Mouse (Mus musculus): ENCODE results near the gene Zfc3h1. TPM values are rescaled to one million over a fixed set of nuclear protein-coding genes. Genes with fewer than 3 reads are reported as not detected.

Zfc3h1 gene
- polyA plus RNA-seq (2015; fragmentation: Illumina TruSeq; extraction: RNeasy Lipid Tissue Mini Kit (QIAGEN cat#74804); ENCODE audit: insufficient read depth, low replicate concordance), result 232 TPM

DNA sequence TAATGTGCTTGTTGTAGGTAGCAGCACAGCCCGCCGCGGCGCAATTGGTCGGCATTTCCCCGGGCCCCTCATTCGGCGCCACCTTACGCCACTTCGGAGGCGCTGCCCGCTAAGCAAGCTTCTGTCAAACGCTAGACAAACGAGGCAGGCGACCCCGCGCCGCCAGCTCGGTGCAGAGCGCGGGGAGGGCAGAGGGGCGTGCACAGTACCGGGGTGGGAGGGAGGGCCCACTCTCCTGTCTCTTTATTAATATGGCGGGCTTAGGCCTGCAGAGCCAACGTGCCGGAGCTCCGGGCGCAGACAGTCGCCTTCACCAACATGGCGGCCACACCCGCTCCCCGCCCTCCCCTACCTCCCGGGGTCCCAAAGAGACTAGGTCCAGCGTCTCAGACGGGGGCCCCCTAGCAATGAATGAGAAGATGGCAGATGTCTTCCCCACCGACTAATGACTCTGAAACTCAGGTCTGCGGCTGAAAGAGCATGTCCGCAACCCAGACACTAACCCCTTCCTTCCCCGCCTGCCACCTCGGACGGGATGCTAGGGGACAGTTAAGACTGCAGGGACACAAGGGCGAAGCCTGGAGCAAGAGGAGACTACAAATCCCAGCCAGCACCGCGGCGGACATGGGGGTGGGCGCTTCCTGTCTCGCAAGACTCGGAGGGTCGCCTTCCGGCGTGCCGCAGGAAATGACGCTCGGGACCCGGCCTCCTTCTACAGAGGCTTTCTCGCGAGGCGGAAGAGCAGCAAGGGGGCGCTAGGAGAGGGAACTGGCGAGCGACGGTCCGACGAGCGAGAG is at the start of gene Zfc3h1, which contains the start of gene Thap2:
Gene Zfc3h1 (plus strand): TSS at position 739 of the 797 bp plus-strand sequence.
Gene Thap2 (minus strand): TSS at position 223 of the 797 bp plus-strand sequence.

DNA sequence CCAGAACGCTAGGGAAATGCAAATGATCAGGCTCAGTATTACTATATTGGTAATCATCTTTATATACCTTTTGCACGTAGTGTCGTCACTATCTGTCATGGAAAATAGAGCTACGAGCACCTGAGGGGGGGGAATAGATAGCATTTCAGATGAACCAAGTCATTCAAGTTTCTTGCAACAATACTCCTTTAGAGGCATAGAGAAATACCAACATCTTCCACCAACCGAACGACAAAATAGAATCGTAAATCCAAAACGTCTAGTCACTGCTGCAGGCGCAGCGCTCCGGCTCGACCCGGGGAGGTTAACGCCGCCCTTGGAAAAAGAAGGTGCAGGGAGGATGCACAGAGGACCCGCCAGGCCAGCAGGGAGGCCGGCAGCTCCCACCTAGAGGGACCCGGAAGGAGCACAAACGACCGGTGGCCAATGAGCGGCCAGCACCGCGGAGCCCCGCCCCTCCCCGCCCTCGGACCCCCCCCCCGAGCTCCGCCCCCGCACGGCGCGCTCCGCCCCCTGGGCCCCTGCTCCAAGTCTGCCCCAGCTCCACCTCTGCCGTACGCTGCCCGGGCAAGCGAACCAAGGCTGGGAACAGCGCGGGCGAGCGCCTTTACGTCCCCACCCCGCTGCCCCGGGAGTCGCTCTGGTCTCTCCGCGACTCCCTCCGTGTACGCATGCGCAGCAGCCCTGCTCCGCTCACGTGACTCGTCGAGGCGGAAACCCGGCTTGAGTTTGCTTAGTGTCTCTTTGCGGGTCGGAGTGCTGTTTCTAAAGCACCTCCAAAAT is 22.7 kb upstream of the Zfc3h1 start, which contains the start of gene Tmem19:
Gene Tmem19 (minus strand): TSS at position 662 of the 783 bp plus-strand sequence.

Other genes starting within 250 kb of the Zfc3h1 start
- not detected for gene Tph2, start 199.9 kb upstream of the Zfc3h1 start, polyA plus RNA-seq (2015; fragmentation: Illumina TruSeq; extraction: RNeasy Lipid Tissue Mini Kit (QIAGEN cat#74804); ENCODE audit: insufficient read depth, low replicate concordance)
- 93.2 TPM for gene Tbc1d15, start 133.5 kb upstream of the Zfc3h1 start, polyA plus RNA-seq (2015; fragmentation: Illumina TruSeq; extraction: RNeasy Lipid Tissue Mini Kit (QIAGEN cat#74804); ENCODE audit: insufficient read depth, low replicate concordance)
- gene Rab21, start 69.4 kb upstream of the Zfc3h1 start, polyA plus RNA-seq (2015; fragmentation: Illumina TruSeq; extraction: RNeasy Lipid Tissue Mini Kit (QIAGEN cat#74804); ENCODE audit: insufficient read depth, low replicate concordance), result 77.7 TPM
- 36.5 TPM for gene Tmem19, start 22.5 kb upstream of the Zfc3h1 start, polyA plus RNA-seq (2015; fragmentation: Illumina TruSeq; extraction: RNeasy Lipid Tissue Mini Kit (QIAGEN cat#74804); ENCODE audit: insufficient read depth, low replicate concordance)
- gene Thap2, start 516 bp upstream of the Zfc3h1 start, polyA plus RNA-seq (2015; fragmentation: Illumina TruSeq; extraction: RNeasy Lipid Tissue Mini Kit (QIAGEN cat#74804); ENCODE audit: insufficient read depth, low replicate concordance), result 20.1 TPM
- not detected for gene A930009A15Rik, start 185.0 kb downstream of the Zfc3h1 start, polyA plus RNA-seq (2015; fragmentation: Illumina TruSeq; extraction: RNeasy Lipid Tissue Mini Kit (QIAGEN cat#74804); ENCODE audit: insufficient read depth, low replicate concordance)
- 0.62 TPM for gene Lgr5, start 202.8 kb downstream of the Zfc3h1 start, polyA plus RNA-seq (2015; fragmentation: Illumina TruSeq; extraction: RNeasy Lipid Tissue Mini Kit (QIAGEN cat#74804); ENCODE audit: insufficient read depth, low replicate concordance)